Mouse (Mus musculus) bone marrow, adult 2 months (tissue): ENCODE measurements at regions not wholly inside any gene's neighbourhood (a gene's known extent, or its start where the extent isn't known, plus 50 kb on each side); places are given as distances from the start of the nearest gene placed in this dataset.

Source experiments
- H3K27ac ChIP-seq: fragments of 200-500 bp; 2 replicates; pipeline ENCODE4 v1.5.1; 2012; ENCODE audit warnings: low read depth, mild to moderate bottlenecking, control low read depth, inconsistent platforms, low read length; ENCODE audit not compliant: control insufficient read depth, poor library complexity, insufficient read depth
- H3K4me1 ChIP-seq: fragments of 200-500 bp; 2 replicates; pipeline ENCODE4 v1.6.1; 2011; ENCODE audit warnings: low read length; ENCODE audit not compliant: control insufficient read depth, insufficient read depth
- H3K4me3 ChIP-seq: fragments of 200-500 bp; replicated peaks from 2 replicates; pipeline ENCODE3; 2011; ENCODE audit warnings: mild to moderate bottlenecking, low read depth, low read length, control low read depth; ENCODE audit not compliant: control insufficient read depth
- CTCF ChIP-seq: fragments of 200-500 bp; IDR thresholded peaks from 2 replicates; pipeline ENCODE4 v1.5.1; 2011; ENCODE audit warnings: low read length, control low read depth; ENCODE audit not compliant: control insufficient read depth, insufficient read depth
- POLR2A ChIP-seq: fragments of 200-500 bp; IDR thresholded peaks from 2 replicates; pipeline ENCODE4 v1.6.1; 2011; ENCODE audit warnings: low read depth, mild to moderate bottlenecking, control low read depth, low read length, borderline replicate concordance; ENCODE audit not compliant: control insufficient read depth
- WGBS: fragments of 180-500 bp; shearing (Covaris S2); methylation state at CpG from one replicate; pipeline ENCODE4 v1.1.7; 2018; 5-methylcytosine and 5-hydroxymethylcytosine counted together

GRCm38 (mm10) chr11:18443156-18443555, 489.5 kb upstream of the Etaa1 start:
- Histone ChIP-seq H3K27ac (no peak overlapping the region), H3K4me1 (no peaks in the 10 kb centered on the region), H3K4me3 (no peak overlapping the region)
- WGBS, result 78% methylated on average over 2 of the region's 2 CpGs
- TF ChIP-seq CTCF (no peak), POLR2A (no peak)

- no peak overlapping the region for H3K27ac ChIP-seq
- no peak for TF ChIP-seq POLR2A
- TF ChIP-seq CTCF, result no peak
- WGBS, result 74% methylated on average over 6 of the region's 6 CpGs
Measured at GRCm38 (mm10) chr11:18437834-18438611, 484.3 kb upstream of the Etaa1 start.

GRCm38 (mm10) chr11:18421076-18421475, 467.4 kb upstream of the Etaa1 start:
- WGBS, result 86% methylated on average over 3 of the region's 3 CpGs
- H3K27ac ChIP-seq, result no peak overlapping the region
- no peaks in the 10 kb centered on the region for H3K4me1 ChIP-seq
- TF ChIP-seq CTCF, result no peak
- no peak for TF ChIP-seq POLR2A
- H3K4me3 ChIP-seq, result no peak overlapping the region

More at GRCm38 (mm10) chr11:18437834-18438611, 484.3 kb upstream of the Etaa1 start:
- Histone ChIP-seq H3K4me3 (no peak overlapping the region), H3K4me1 (no peaks in the 10 kb centered on the region)

DNA sequence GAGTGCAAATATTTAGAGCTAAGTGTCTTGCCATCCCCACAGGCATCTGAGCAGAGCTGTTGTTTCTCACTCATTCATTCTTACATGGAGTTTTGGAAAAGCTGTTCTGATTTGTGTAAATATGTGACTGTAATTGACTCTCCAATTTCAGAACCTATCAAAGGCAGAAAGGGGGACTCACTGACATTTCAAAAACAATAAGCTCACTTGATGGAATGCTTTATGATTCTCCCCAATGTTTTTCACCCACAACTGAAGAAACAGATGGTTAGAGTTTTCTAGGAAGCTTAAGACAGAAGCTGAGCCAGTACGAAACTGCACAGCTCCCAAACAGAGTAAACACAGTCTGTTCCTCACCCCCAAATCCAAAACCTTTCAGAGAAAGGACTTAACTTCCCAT, 460.1 kb upstream of the Etaa1 start:
- 71% methylated on average over 1 of the region's 1 CpGs for WGBS

DNA sequence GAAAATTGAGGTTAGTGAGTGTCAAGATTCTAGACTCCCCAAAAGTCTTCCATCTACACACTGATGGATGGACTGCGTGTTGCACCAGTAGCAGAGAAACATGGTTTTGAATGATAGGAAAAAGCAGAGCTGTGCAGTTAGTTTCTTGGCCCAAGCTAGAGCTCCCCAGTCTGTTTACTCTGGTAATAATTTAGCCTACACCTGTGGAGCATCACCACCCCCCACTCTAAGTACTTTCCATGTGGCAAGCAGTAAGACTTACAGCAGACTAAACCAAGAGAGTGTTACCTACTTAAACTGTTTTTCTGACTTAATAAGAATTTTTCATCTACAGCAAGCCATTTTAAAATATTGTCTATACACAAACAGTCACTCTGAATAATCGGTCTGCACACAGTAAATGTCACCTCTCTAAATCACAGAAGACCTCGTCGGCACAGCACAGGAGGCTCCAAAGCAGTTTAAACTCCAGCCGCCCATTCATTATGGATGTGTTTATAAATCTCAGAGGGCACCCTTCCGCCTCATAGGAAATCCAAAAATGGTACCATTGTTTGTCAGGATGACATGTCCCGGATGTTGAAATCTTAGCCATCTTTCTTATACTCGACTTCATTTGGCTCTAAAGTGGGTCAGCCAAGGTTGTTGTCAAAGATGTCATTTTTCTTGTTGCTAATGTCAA, 454.5 kb upstream of the Etaa1 start:
- no peak for TF ChIP-seq POLR2A
- TF ChIP-seq CTCF, result no peak
- WGBS, result 80% methylated on average over 8 of the region's 8 CpGs
- Histone ChIP-seq H3K4me3 (no peak overlapping the region), H3K27ac (no peak overlapping the region), H3K4me1 (no peaks in the 10 kb centered on the region)

More for the DNA sequence above, 460.1 kb upstream of the Etaa1 start:
- Histone ChIP-seq H3K4me1 (no peaks in the 10 kb centered on the region), H3K4me3 (no peak overlapping the region), H3K27ac (no peak overlapping the region)
- TF ChIP-seq CTCF, result no peak
- no peak for TF ChIP-seq POLR2A

- H3K27ac ChIP-seq, result no peak overlapping the region
- WGBS, result 65% methylated on average over 4 of the region's 4 CpGs
- no peak overlapping the region for H3K4me3 ChIP-seq
- no peaks in the 10 kb centered on the region for H3K4me1 ChIP-seq
- no peak for TF ChIP-seq CTCF
- TF ChIP-seq POLR2A, result no peak
Measured at GRCm38 (mm10) chr11:18399561-18399960, 445.9 kb upstream of the Etaa1 start.

- Histone ChIP-seq H3K4me3 (no peak overlapping the region), H3K27ac (no peak overlapping the region), H3K4me1 (no peaks in the 10 kb centered on the region)
- 81% methylated on average over 6 of the region's 6 CpGs for WGBS
- TF ChIP-seq POLR2A (no peak), CTCF (no peak)
Measured at GRCm38 (mm10) chr11:18396397-18396796, 442.7 kb upstream of the Etaa1 start.

GRCm38 (mm10) chr11:18395631-18396030, 442.0 kb upstream of the Etaa1 start:
- WGBS, result 65% methylated on average over 4 of the region's 4 CpGs
- H3K4me1 ChIP-seq, result no peaks in the 10 kb centered on the region

More at GRCm38 (mm10) chr11:18395631-18396030, 442.0 kb upstream of the Etaa1 start:
- Histone ChIP-seq H3K27ac (no peak overlapping the region), H3K4me3 (no peak overlapping the region)
- TF ChIP-seq POLR2A (no peak), CTCF (no peak)
